Mouse (Mus musculus) adrenal gland, postnatal 14 days (tissue): ENCODE data around the gene Tomm5. TPM values are rescaled to one million over a fixed set of nuclear protein-coding genes. Genes with fewer than 3 reads are reported as not detected.
"Not testable (repeated sequence)": the region's sequence is repeated elsewhere in the genome, so short reads cannot be mapped to it uniquely, and the experiment has no call there.

Source experiments
- DNase-seq: peaks from one replicate; pipeline ENCODE4 v3.0.0; 2021; ENCODE audit warnings: mixed read lengths
- total RNA-seq: library from RNA; stranded (reverse); gene quantifications from 2 replicates; pipeline ENCODE4 v1.2.3, GENCODE M21; 2021

Gene Tomm5
- total RNA-seq, 1 experiment from 2014 or later, result 117 TPM

DNA sequence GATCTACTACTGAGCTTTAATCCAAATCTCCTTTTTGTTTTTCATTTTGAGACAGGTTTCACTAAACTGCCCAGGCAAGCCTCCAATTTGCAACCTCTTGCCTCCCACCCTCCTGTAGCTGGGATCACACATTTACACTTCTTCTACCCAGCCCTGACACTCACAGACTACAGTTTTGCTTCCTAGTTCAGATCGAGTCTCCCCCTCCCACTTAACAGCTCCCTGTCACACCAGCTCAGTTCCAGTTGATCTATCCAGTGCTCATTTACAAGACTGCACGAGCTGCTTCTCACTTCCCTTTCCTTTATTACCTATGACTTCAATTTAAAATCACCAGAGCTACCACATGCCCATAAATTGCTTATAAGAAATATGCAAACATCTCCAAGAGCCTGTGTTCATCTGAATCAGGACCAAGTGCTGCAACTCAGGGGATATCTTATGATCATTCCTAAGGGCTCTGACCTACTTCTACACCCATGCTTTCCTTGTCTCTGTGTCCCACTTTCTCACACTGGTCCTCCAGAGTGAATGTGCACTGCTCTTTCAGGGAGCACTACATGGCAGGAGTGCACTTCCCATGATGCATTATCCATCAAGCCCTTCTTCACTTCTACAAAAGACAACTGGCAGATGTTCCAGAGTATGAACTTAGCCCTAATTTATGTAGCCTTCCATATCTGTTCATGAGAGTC lies 41.7 kb downstream of the Tomm5 start:
- DNase-seq, result no peak

DNA sequence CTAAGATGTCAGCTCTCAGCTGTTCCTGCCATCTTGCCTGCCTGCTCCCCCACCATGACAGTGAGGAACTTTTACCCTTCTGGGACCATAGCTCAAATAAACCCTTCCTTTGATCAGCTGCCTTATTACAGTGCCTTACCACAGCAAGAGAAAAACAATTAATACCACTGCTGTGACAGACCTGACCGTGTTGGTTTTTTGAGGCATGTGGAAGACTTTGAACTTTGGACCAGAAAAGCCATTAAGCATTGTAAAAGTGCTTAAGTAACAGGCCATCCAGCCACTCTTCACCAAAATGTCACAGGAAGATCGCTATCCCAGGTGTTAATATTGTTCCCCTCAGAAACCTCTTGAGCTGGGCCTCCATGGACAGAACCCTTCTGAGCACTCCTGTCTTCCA lies 43.3 kb downstream of the Tomm5 start:
- DNase-seq, result no peak

DNA sequence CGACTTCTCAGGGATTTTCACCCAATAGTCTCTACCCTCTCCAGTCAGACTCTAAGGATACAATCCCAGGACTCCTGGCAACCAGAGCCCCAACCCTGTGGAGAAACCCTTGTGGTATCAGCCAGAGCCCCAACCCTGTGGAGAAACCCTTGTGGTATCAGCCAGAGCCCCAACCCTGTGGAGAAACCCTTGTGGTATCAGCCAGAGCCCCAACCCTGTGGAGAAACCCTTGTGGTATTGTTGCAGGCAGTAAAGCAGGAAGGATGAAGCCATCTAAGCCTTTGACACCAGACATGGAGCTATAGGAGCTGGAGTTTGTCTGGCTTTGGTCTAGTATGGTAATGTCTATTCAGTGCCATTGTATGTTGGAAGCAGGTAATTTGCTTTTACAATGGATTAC lies 44.1 kb downstream of the Tomm5 start:
- not testable (repeated sequence) for DNase-seq

DNA sequence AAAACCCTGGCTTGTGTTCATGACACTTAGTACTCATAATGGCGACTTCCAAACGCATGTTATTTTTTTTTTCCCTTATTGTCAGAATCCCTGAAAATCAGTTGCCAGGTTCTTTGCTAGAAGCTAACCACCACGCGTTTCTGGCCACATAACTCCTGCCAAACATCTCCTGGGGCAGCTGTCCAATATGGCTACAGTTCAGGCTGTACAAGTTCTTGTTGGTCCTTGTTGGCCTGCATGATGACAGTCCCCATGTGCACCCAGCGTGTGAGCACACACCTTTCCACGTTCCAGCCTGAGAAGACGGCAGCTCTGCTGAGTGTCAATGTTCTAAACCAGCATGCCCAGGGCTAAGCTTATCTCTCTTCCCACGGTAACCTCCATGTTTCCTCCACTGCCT lies 52.5 kb downstream of the Tomm5 start:
- DNase-seq, result peak; percentile 61

Other genes starting within 250 kb of the Tomm5 start
- 153 and 188 TPM in 2 replicates for gene Grhpr, start 126.7 kb downstream of the Tomm5 start, total RNA-seq
- gene Zbtb5, start 95.7 kb downstream of the Tomm5 start, total RNA-seq, result 12.0 and 13.6 TPM in 2 replicates
- 15.0 and 18.2 TPM in 2 replicates for gene Polr1e, start 89.5 kb downstream of the Tomm5 start, total RNA-seq
- 7.5 and 9.2 TPM in 2 replicates for gene Fbxo10, start 23.5 kb downstream of the Tomm5 start, total RNA-seq
- 6.2 and 8.4 TPM in 2 replicates for gene Frmpd1, start 76.8 kb upstream of the Tomm5 start, total RNA-seq
- 12.0 and 13.4 TPM in 2 replicates for gene Trmt10b, start 189.0 kb upstream of the Tomm5 start, total RNA-seq
- gene Dcaf10, start 234.0 kb upstream of the Tomm5 start, total RNA-seq, result 24.9 and 28.2 TPM in 2 replicates
- 36.1 and 38.6 TPM in 2 replicates for gene Exosc3, start 234.6 kb upstream of the Tomm5 start, total RNA-seq